Mouse (Mus musculus): Measurements from ENCODE around the gene Gfer. TPM values are rescaled to one million over a fixed set of nuclear protein-coding genes. Genes with fewer than 3 reads are reported as not detected.

Gfer gene
- polyA plus RNA-seq, 3 experiments from 2014 or later = 10.2 to 18.4 (median 13.1) TPM

DNA sequence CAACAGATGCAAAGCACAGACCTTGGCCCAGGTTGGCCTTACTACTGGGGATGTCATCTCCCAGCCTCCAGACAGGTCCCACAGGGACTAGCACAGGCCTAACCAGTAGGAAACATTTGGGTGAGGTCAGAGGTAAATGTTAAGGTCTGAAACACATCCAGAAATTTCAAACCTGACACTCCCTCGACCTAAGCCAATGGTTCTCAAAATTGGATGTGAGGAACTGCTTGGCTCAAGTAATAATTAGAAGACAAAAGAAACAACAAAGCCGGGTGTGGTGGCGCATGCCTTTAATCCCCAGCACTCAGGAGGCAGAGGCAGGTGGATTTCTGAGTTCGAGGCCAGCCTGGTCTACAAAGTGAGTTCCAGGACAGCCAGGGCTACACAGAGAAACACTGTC, 49.6 kb downstream of the Gfer start:
- ATAC-seq = no peak

DNA sequence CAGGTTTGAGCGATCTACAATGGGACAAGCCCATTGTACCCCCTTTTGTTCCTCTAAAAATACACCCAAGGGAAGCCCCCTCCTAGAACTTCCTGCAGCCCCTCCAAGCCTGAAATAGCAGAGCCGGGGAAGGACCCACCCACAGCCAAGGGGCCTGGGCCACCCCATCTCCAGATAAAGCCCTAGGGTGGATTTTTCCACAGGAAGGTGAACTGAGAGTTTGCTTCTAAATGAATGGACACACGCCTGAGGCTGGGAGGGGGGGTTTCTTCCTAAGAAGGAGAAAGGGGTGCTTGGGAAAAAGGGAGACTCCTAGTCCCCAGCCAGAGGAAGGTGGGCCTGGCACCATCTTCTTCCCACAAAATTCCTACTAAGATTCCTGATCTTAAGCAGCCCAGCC, 50.0 kb downstream of the Gfer start:
- ATAC-seq = no peak

DNA sequence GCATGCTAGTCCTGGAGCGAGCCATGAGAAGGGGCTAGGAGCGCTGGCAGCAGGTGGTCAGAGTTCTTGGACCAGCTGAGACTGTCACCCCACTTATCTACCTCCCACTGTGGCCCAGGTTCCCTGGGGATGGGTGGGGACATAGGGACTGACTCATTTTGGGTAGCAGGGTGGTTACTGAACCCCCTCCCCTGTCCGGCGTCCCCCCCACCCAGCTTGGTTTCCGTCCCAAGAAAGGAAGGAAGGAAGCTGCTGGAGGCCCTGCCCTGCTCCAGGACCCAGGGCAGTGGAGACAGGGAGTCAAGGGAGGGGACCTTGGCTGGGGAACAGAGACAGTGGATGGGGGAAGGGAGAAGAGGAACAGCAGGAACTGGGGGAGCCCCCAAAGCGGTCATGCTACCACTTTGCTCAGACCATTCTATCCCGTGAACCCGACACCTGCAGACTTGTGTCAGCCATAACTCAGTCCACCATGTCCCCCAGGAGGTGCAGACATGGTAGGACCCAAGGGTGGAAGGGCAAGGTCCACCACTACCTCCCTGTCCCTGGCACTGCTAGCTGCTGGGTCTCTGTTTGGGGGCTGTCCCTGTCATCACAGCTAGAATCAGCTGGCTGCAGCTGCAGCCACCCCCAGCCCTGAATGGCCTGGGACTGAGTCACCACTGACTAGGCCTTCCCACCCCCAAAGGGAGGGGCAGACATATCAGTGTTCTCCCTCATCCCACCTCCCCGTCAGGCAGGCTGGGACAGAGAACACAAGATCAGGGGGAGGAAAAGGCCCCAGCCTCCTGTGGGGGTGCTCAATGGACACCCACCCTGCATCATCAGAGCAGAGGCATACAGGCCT, 50.9 kb downstream of the Gfer start:
- ATAC-seq = no peak

DNA sequence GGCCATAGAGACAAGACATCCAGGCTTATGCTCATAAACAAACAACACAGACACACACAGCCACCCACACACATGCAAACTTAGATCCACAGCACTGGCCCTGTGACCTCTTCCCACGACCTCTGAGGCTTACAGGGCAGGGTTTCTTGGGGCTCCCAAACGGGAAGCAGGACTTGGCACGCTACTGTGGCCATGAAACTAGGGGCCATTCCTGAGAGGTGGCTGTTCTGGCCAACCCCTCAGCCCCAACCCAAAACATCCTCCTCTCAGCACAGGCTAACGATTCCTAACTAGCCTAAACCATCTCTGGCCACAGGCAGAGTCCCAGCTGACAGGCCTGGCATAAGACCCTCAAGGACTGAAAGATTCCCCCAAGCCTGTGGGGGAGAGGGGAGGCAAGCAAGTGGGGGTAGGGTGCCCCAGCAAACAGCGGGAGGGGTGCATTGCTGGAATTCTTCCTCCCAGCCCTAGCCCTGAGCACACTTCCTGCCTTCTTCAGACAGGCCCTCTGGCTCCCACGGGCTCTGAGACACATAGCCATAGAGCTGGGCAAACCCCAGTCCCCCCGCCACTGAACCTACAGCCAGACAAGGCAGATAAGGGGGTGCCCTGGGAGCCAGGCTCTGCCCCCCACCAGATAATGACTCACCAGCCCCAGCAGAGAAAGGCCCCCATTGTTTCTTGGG, 51.8 kb downstream of the Gfer start:
- ATAC-seq = no peak

Other genes with a start within 250 kb of the Gfer start
- 10 to 100 TPM; 22.1 to 49.8 (median 23.6) TPM for gene E4f1, start 225.8 kb downstream of the Gfer start, polyA plus RNA-seq (2017; shearing (Covaris generic))
- 1 to 10 TPM; 3.5 to 6.9 (median 4.6) TPM for gene Pgp, start 225.8 kb downstream of the Gfer start, polyA plus RNA-seq (2017; shearing (Covaris generic))
- not detected for gene Bricd5, start 222.3 kb downstream of the Gfer start, polyA plus RNA-seq (2017; shearing (Covaris generic))
- gene Mlst8, start 217.1 kb downstream of the Gfer start, polyA plus RNA-seq (2017; shearing (Covaris generic)) = 10 to 100 TPM; 14.0 to 14.9 (median 14.5) TPM
- under 1 TPM in 2 of 3 experiments, not detected in 1; 0.16 to 0.23 TPM for gene Caskin1, start 207.6 kb downstream of the Gfer start, polyA plus RNA-seq (2017; shearing (Covaris generic))
- 10 to 100 TPM; 45.5 to 54.2 (median 53.7) TPM for gene Traf7, start 168.2 kb downstream of the Gfer start, polyA plus RNA-seq (2017; shearing (Covaris generic))
- gene Rab26, start 161.9 kb downstream of the Gfer start, polyA plus RNA-seq (2017; shearing (Covaris generic)) = 1 to 10 TPM; 1.1 to 6.5 (median 2.0) TPM
- 10 to 100 TPM in 2 of 3 experiments, 1 to 10 TPM in 1; 9.9 to 32.6 (median 22.6) TPM for gene Pkd1, start 146.3 kb downstream of the Gfer start, polyA plus RNA-seq (2017; shearing (Covaris generic))
- gene Tsc2, start 63.5 kb downstream of the Gfer start, polyA plus RNA-seq (2017; shearing (Covaris generic)) = 10 to 100 TPM; 17.0 to 17.7 (median 17.1) TPM
- gene Nthl1, start 63.5 kb downstream of the Gfer start, polyA plus RNA-seq (2017; shearing (Covaris generic)) = 1 to 10 TPM; 2.0 to 4.8 (median 2.8) TPM
- gene Slc9a3r2, start 45.8 kb downstream of the Gfer start, polyA plus RNA-seq (2017; shearing (Covaris generic)) = not detected
- gene Npw, start 37.7 kb downstream of the Gfer start, polyA plus RNA-seq (2017; shearing (Covaris generic)) = not detected
- gene Zfp598, start 26.5 kb downstream of the Gfer start, polyA plus RNA-seq (2017; shearing (Covaris generic)) = 1 to 10 TPM; 4.1 to 5.8 (median 5.4) TPM
- gene Syngr3, start 6.2 kb downstream of the Gfer start, polyA plus RNA-seq (2017; shearing (Covaris generic)) = 1 to 10 TPM in 2 of 3 experiments, under 1 TPM in 1; 0.51 to 5.4 (median 1.7) TPM
- 1 to 10 TPM; 1.8 to 3.5 (median 2.7) TPM for gene Noxo1, start 78 bp upstream of the Gfer start, polyA plus RNA-seq (2017; shearing (Covaris generic))
- gene Tbl3, start 11.5 kb upstream of the Gfer start, polyA plus RNA-seq (2017; shearing (Covaris generic)) = 10 to 100 TPM; 29.5 to 55.4 (median 32.2) TPM
- gene Rnf151, start 21.9 kb upstream of the Gfer start, polyA plus RNA-seq (2017; shearing (Covaris generic)) = not detected
- gene Rps2, start 22.0 kb upstream of the Gfer start, polyA plus RNA-seq (2017; shearing (Covaris generic)) = 100 to 1,000 TPM; 452 to 883 (median 453) TPM
- gene Ndufb10, start 28.3 kb upstream of the Gfer start, polyA plus RNA-seq (2017; shearing (Covaris generic)) = 100 to 1,000 TPM; 234 to 249 (median 238) TPM
- not detected for gene Rpl3l, start 31.7 kb upstream of the Gfer start, polyA plus RNA-seq (2017; shearing (Covaris generic))
- 10 to 100 TPM; 27.2 to 34.4 (median 28.6) TPM for gene Msrb1, start 40.5 kb upstream of the Gfer start, polyA plus RNA-seq (2017; shearing (Covaris generic))
- gene Hs3st6, start 56.8 kb upstream of the Gfer start, polyA plus RNA-seq (2017; shearing (Covaris generic)) = not detected
- gene Meiob, start 108.1 kb upstream of the Gfer start, polyA plus RNA-seq (2017; shearing (Covaris generic)) = not detected
- gene Hagh, start 144.0 kb upstream of the Gfer start, polyA plus RNA-seq (2017; shearing (Covaris generic)) = 10 to 100 TPM; 24.3 to 30.5 (median 25.2) TPM
- 1 to 10 TPM; 1.4 to 2.3 (median 2.0) TPM for gene Fahd1, start 154.2 kb upstream of the Gfer start, polyA plus RNA-seq (2017; shearing (Covaris generic))
- not detected for gene Igfals, start 169.8 kb upstream of the Gfer start, polyA plus RNA-seq (2017; shearing (Covaris generic))
- 100 to 1,000 TPM in 1 of 3 experiments, 10 to 100 TPM in 2; 75.5 to 104 (median 88.6) TPM for gene Nubp2, start 190.2 kb upstream of the Gfer start, polyA plus RNA-seq (2017; shearing (Covaris generic))
- 10 to 100 TPM; 48.5 to 53.2 (median 49.1) TPM for gene Spsb3, start 190.5 kb upstream of the Gfer start, polyA plus RNA-seq (2017; shearing (Covaris generic))
- 10 to 100 TPM; 16.4 to 26.2 (median 26.1) TPM for gene Eme2, start 198.9 kb upstream of the Gfer start, polyA plus RNA-seq (2017; shearing (Covaris generic))
- gene Mrps34, start 199.0 kb upstream of the Gfer start, polyA plus RNA-seq (2017; shearing (Covaris generic)) = 10 to 100 TPM; 68.7 to 85.6 (median 71.2) TPM
- 10 to 100 TPM; 39.8 to 50.7 (median 45.7) TPM for gene Nme3, start 200.3 kb upstream of the Gfer start, polyA plus RNA-seq (2017; shearing (Covaris generic))
- gene Mapk8ip3, start 240.8 kb upstream of the Gfer start, polyA plus RNA-seq (2017; shearing (Covaris generic)) = 10 to 100 TPM; 22.0 to 47.5 (median 34.9) TPM